Mouse (Mus musculus) adrenal gland, adult 18-20 months (tissue): ENCODE measurements around the gene U2af1l4. TPM values are rescaled to one million over a fixed set of nuclear protein-coding genes. Genes with fewer than 3 reads are reported as not detected.

ENCODE experiments used
- DNase-seq, 2 experiments: peaks; one replicate each; pipeline ENCODE4 v3.0.0; 2021 to 2022; ENCODE audit warnings: low spot score in 2 of 2
- total RNA-seq, 2 experiments: library from RNA; stranded (reverse); gene quantifications; 1 replicate in 1 of 2; 2 replicates in 1 of 2; pipeline ENCODE4 v1.2.3; 2021

The U2af1l4 gene
- total RNA-seq, 2 experiments from 2014 or later = 67.1 to 67.4 TPM

GRCm38 (mm10) chr7:30586455-30587020 lies 23.4 kb downstream of the U2af1l4 start:
- DNase-seq = peak in 1 of 2 experiments; percentile 8

GRCm38 (mm10) chr7:30587842-30588667 lies 25.0 kb downstream of the U2af1l4 start:
- peak; percentile 55 to 62 for DNase-seq

GRCm38 (mm10) chr7:30588676-30589434 lies 25.8 kb downstream of the U2af1l4 start, which contains the start of gene Kmt2b:
Kmt2b (minus strand) TSS chr7:30588726.
- DNase-seq = peak; percentile 86 to 90

- peak; percentile 78 to 86 for DNase-seq
Measured at GRCm38 (mm10) chr7:30589435-30590301, 26.6 kb downstream of the U2af1l4 start.

GRCm38 (mm10) chr7:30590927-30591604 lies 28.0 kb downstream of the U2af1l4 start:
- peak in 1 of 2 experiments; percentile 2 for DNase-seq

GRCm38 (mm10) chr7:30591605-30591951 lies 28.5 kb downstream of the U2af1l4 start:
- DNase-seq = no peak

GRCm38 (mm10) chr7:30592772-30593423 lies 29.8 kb downstream of the U2af1l4 start:
- no peak for DNase-seq

- DNase-seq = no peak
Measured at GRCm38 (mm10) chr7:30593579-30594509, 30.7 kb downstream of the U2af1l4 start.

- DNase-seq = no peak
Measured at GRCm38 (mm10) chr7:30594510-30595024, 31.5 kb downstream of the U2af1l4 start.

GRCm38 (mm10) chr7:30596093-30596492 lies 33.0 kb downstream of the U2af1l4 start:
- no peak for DNase-seq

- DNase-seq = no peak
Measured at GRCm38 (mm10) chr7:30596811-30597210, 33.7 kb downstream of the U2af1l4 start.

GRCm38 (mm10) chr7:30598786-30599185 lies 35.7 kb downstream of the U2af1l4 start, which contains the start of gene Zbtb32:
Zbtb32 (minus strand) TSS chr7:30598909.
- DNase-seq = no peak

GRCm38 (mm10) chr7:30599933-30600353 lies 36.8 kb downstream of the U2af1l4 start:
- DNase-seq = peak; percentile 78 to 82

- DNase-seq = no peak
Measured at GRCm38 (mm10) chr7:30600651-30601050, 37.5 kb downstream of the U2af1l4 start.

- DNase-seq = no peak
Measured at GRCm38 (mm10) chr7:30602583-30602982, 39.5 kb downstream of the U2af1l4 start.

GRCm38 (mm10) chr7:30604424-30604823 lies 41.3 kb downstream of the U2af1l4 start:
- no peak for DNase-seq

- DNase-seq = no peak
Measured at GRCm38 (mm10) chr7:30604944-30605343, 41.8 kb downstream of the U2af1l4 start.

GRCm38 (mm10) chr7:30607706-30608309 lies 44.7 kb downstream of the U2af1l4 start:
- DNase-seq = peak in 1 of 2 experiments; percentile 56
